Mouse (Mus musculus) hindbrain, embryonic 13.5 days (tissue): ENCODE measurements around the gene 5430419D17Rik. TPM values are rescaled to one million over a fixed set of nuclear protein-coding genes. Genes with fewer than 3 reads are reported as not detected.

Experiments
- ATAC-seq: fragments of 200-750 bp; cut with Nextera tagmentation; 2 replicates; pipeline ENCODE4 v1.8.0; 2017; ENCODE audit warnings: moderate TSS enrichment; ENCODE audit not compliant: low FRiP score
- H3K27ac ChIP-seq: fragments of 300-500 bp; sonication (generic); 2 replicates; pipeline ENCODE4 v1.5.1; 2015; ENCODE audit warnings: inconsistent platforms, mild to moderate bottlenecking, moderate library complexity
- H3K27me3 ChIP-seq: fragments of 300-500 bp; sonication (generic); 2 replicates; pipeline ENCODE4 v1.6.1; 2015; ENCODE audit warnings: mild to moderate bottlenecking, inconsistent platforms
- H3K36me3 ChIP-seq: fragments of 300-500 bp; sonication (generic); 2 replicates; pipeline ENCODE4 v1.6.1; 2015; ENCODE audit warnings: mild to moderate bottlenecking, inconsistent platforms
- H3K4me1 ChIP-seq: fragments of 300-500 bp; sonication (generic); replicated peaks from 2 replicates; pipeline ENCODE4 v1.6.1; 2015; ENCODE audit warnings: inconsistent platforms
- H3K4me2 ChIP-seq: fragments of 300-500 bp; sonication (generic); 2 replicates; pipeline ENCODE4 v1.6.1; 2015; ENCODE audit warnings: inconsistent platforms, mild to moderate bottlenecking, moderate library complexity
- H3K4me3 ChIP-seq: fragments of 300-500 bp; sonication (generic); 2 replicates; pipeline ENCODE4 v1.5.1; 2015; ENCODE audit warnings: mild to moderate bottlenecking, inconsistent platforms
- H3K9ac ChIP-seq: fragments of 300-500 bp; sonication (generic); 2 replicates; pipeline ENCODE4 v1.6.1; 2015; ENCODE audit warnings: mild to moderate bottlenecking, inconsistent platforms
- H3K9me3 ChIP-seq: fragments of 300-500 bp; sonication (generic); 2 replicates; pipeline ENCODE4 v1.6.1; 2016; ENCODE audit warnings: inconsistent platforms
- WGBS: fragments of 180-500 bp; shearing (Covaris S2); methylation state at CpG from one replicate; pipeline ENCODE4 v1.1.7; 2015; 5-methylcytosine and 5-hydroxymethylcytosine counted together
- polyA plus RNA-seq: library from polyadenylated mRNA; unstranded; fragments of >200 nt; fragmentation: Nextera tagmentation; extraction: Ambion mirVana; gene quantifications from 2 replicates; pipeline ENCODE4 v1.2.1, GENCODE M21; 2015

Gene 5430419D17Rik
- polyA plus RNA-seq, 1 experiment from 2014 or later = not detected

GRCm38 (mm10) chr7:131223086-131223485 is 48.9 kb downstream of the 5430419D17Rik start:
- 87% methylated on average over 5 of the region's 5 CpGs for WGBS
- no peak overlapping the region for H3K4me2 ChIP-seq
- no peaks in the 10 kb centered on the region for H3K4me1 ChIP-seq
- H3K27me3 ChIP-seq = no peaks in the 10 kb centered on the region
- H3K9me3 ChIP-seq = no peaks in the 10 kb centered on the region
- no peak overlapping the region for H3K4me3 ChIP-seq
- no peak for ATAC-seq
- H3K27ac ChIP-seq = no peak overlapping the region
- H3K36me3 ChIP-seq = no peaks in the 10 kb centered on the region
- no peak overlapping the region for H3K9ac ChIP-seq

DNA sequence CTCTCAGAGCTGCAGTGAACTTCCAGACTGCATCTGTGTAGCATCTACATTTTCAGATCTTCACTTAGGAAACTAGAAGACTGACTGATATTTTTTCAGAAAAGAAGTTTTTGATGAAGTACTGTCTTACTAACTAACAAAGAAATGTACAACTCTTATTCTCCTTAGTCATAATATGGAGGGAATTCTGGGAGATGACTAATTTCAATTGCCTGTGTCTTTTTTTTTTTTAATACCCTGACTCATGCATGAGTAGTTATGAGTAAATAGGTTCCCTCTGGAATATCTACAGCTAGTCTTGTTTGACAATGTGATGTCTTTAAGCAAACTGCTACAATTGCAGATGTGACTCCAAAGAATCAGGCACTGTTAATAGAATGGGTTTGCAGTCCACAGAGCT is 61.9 kb downstream of the 5430419D17Rik start:
- Histone ChIP-seq H3K27me3 (no peaks in the 10 kb centered on the region), H3K36me3 (no peaks in the 10 kb centered on the region), H3K4me3 (no peak overlapping the region), H3K4me2 (no peak overlapping the region), H3K9ac (no peak overlapping the region), H3K27ac (no peak overlapping the region), H3K4me1 (no peaks in the 10 kb centered on the region), H3K9me3 (no peaks in the 10 kb centered on the region)
- no peak for ATAC-seq

DNA sequence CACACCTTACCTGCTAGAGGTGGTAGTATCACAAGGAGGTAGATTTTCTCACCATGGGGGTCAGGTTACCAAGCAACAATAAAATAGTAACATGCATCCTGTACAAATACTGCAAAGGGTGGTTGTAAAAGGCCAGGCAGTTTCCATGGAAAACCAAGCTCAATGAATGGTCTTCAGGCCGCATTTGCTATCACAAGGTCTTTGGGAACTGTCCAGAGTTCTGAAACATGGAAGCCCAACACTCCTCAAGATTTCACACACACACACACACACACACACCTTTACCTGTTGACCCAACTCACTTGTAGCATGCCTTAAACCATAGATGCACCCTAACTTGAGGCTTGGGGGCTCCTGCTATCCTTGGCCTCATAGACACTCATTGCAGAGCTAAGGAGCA is 70.8 kb downstream of the 5430419D17Rik start:
- no peak overlapping the region for H3K4me3 ChIP-seq
- H3K9me3 ChIP-seq = no peaks in the 10 kb centered on the region
- H3K36me3 ChIP-seq = no peaks in the 10 kb centered on the region
- no peaks in the 10 kb centered on the region for H3K27me3 ChIP-seq
- H3K27ac ChIP-seq = no peak overlapping the region
- 38% methylated on average over 1 of the region's 1 CpGs for WGBS
- no peak for ATAC-seq
- no peak overlapping the region for H3K4me2 ChIP-seq
- H3K9ac ChIP-seq = no peak overlapping the region
- H3K4me1 ChIP-seq = no peaks in the 10 kb centered on the region

DNA sequence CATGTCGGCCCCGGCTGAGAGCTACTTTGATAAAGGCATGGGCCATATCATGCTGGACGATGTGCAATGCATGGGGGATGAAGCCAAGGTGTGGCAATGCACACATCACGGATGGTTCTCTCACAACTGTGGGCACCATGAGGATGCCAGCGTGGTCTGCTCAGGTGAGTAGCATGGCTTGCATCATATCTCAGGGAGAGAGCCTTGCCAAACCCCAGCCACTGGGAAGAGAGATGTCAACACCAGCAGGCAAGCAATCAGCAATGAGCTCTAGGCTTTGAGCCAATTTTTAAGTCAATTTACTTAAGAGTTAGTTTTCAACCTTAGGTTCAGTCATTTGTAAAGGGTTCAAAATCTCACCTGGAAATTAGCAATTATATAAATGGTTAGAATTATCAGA is 82.6 kb downstream of the 5430419D17Rik start:
- no peak overlapping the region for H3K4me2 ChIP-seq
- H3K9me3 ChIP-seq = no peaks in the 10 kb centered on the region
- no peak overlapping the region for H3K9ac ChIP-seq
- H3K27me3 ChIP-seq = no peaks in the 10 kb centered on the region
- no peak for ATAC-seq
- H3K27ac ChIP-seq = no peak overlapping the region
- H3K4me1 ChIP-seq = no peaks in the 10 kb centered on the region
- 94% methylated on average over 5 of the region's 5 CpGs for WGBS
- H3K4me3 ChIP-seq = no peak overlapping the region
- H3K36me3 ChIP-seq = no peaks in the 10 kb centered on the region

DNA sequence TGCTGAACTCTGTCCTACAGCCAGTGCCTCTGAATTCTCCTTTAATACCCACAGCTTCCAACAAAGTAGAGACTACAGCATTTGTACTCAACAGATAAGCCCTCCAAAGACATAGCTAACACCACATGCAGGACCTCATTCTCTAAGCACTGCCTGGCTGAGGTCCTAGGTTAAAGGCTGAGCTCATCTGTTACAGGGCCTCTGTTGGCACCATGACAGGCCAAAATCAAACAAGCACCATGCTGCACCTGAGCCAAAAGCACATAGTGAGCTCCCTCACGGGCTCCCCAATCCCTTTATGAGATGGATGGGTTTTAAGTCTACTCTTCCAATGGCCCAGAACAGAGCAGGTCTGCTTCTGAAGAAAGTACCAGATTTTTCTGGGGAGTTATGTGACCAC is 83.1 kb downstream of the 5430419D17Rik start:
- Histone ChIP-seq H3K9ac (no peak overlapping the region), H3K4me1 (no peaks in the 10 kb centered on the region), H3K27me3 (no peaks in the 10 kb centered on the region), H3K27ac (no peak overlapping the region), H3K4me2 (no peak overlapping the region), H3K4me3 (no peak overlapping the region), H3K36me3 (no peaks in the 10 kb centered on the region), H3K9me3 (no peaks in the 10 kb centered on the region)
- ATAC-seq = no peak
- 83% methylated on average over 1 of the region's 1 CpGs for WGBS

GRCm38 (mm10) chr7:131260946-131261345 is 86.7 kb downstream of the 5430419D17Rik start:
- H3K27me3 ChIP-seq = no peaks in the 10 kb centered on the region
- H3K36me3 ChIP-seq = no peaks in the 10 kb centered on the region
- no peak overlapping the region for H3K4me2 ChIP-seq
- WGBS = 69% methylated on average over 6 of the region's 6 CpGs
- H3K9ac ChIP-seq = no peak overlapping the region
- no peak overlapping the region for H3K27ac ChIP-seq
- no peak overlapping the region for H3K4me3 ChIP-seq
- H3K9me3 ChIP-seq = no peaks in the 10 kb centered on the region
- no peak for ATAC-seq
- no peaks in the 10 kb centered on the region for H3K4me1 ChIP-seq

DNA sequence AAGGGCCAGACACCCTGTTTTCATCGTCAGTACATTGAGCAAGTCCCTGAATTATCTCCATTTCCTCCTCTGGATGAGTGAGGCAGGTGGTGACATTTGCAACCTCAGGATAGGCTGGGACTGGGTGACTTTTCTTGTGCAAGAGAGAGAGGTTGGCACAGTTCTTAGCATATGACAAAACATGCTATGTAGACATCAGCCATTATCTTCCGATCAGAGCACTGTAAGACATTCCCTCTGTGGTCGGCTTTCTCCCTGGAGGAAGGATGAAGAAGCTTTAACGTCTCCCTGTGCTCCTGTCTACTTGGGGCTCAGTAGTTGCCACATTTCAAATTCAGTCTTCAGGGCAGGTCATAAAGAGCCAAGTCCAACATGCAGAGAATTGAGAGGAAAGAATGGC is 90.0 kb downstream of the 5430419D17Rik start:
- Histone ChIP-seq H3K27ac (no peak overlapping the region), H3K4me1 (no peaks in the 10 kb centered on the region), H3K4me3 (no peak overlapping the region), H3K36me3 (no peaks in the 10 kb centered on the region), H3K9ac (no peak overlapping the region), H3K27me3 (no peaks in the 10 kb centered on the region), H3K4me2 (no peak overlapping the region), H3K9me3 (no peaks in the 10 kb centered on the region)
- WGBS = 91% methylated on average over 4 of the region's 4 CpGs
- no peak for ATAC-seq

GRCm38 (mm10) chr7:131265851-131266250 is 91.6 kb downstream of the 5430419D17Rik start:
- no peaks in the 10 kb centered on the region for H3K9me3 ChIP-seq
- no peak for ATAC-seq
- WGBS = 87% methylated on average over 4 of the region's 4 CpGs
- no peak overlapping the region for H3K27ac ChIP-seq
- H3K4me2 ChIP-seq = no peak overlapping the region
- no peaks in the 10 kb centered on the region for H3K4me1 ChIP-seq
- H3K4me3 ChIP-seq = no peak overlapping the region
- no peak overlapping the region for H3K9ac ChIP-seq
- no peaks in the 10 kb centered on the region for H3K27me3 ChIP-seq
- no peaks in the 10 kb centered on the region for H3K36me3 ChIP-seq

- Histone ChIP-seq H3K4me2 (no peak overlapping the region), H3K9ac (no peak overlapping the region), H3K36me3 (no peaks in the 10 kb centered on the region), H3K9me3 (no peaks in the 10 kb centered on the region), H3K4me3 (no peak overlapping the region), H3K4me1 (no peaks in the 10 kb centered on the region), H3K27ac (no peak overlapping the region), H3K27me3 (no peaks in the 10 kb centered on the region)
- WGBS = 79% methylated on average over 8 of the region's 8 CpGs
- ATAC-seq = no peak
These were observed 122.9 kb downstream of the 5430419D17Rik start for GRCm38 (mm10) chr7:131297151-131297550.

- Histone ChIP-seq H3K36me3 (no peaks in the 10 kb centered on the region), H3K9me3 (no peaks in the 10 kb centered on the region), H3K4me1 (no peaks in the 10 kb centered on the region), H3K4me2 (no peak overlapping the region), H3K27ac (no peak overlapping the region), H3K4me3 (no peak overlapping the region), H3K27me3 (no peaks in the 10 kb centered on the region), H3K9ac (no peak overlapping the region)
- WGBS = 78% methylated on average over 8 of the region's 8 CpGs
- no peak for ATAC-seq
These were observed 129.1 kb downstream of the 5430419D17Rik start for GRCm38 (mm10) chr7:131303340-131303739.

DNA sequence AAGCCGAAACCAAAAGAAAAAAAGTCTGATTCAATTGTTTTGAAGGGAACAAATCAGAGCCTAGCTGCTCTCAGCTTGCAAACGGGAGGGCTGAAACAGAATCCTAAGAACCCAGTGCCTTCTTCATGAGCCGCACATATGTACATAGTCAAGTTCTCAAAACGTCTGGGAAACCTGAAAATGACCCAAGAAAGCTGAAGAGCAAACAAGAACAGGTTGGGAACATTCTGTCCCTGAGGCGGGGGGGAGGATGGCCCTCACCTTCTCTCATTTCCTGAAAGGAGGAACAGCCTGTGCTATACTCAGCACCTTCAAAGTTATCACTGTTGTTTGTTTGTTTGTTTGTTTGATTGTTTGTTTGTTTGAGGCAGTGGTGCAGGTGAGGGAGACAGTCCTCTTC is 132.5 kb downstream of the 5430419D17Rik start:
- H3K36me3 ChIP-seq = no peaks in the 10 kb centered on the region
- ATAC-seq = no peak
- no peaks in the 10 kb centered on the region for H3K9me3 ChIP-seq
- no peak overlapping the region for H3K27ac ChIP-seq
- no peak overlapping the region for H3K4me2 ChIP-seq
- no peak overlapping the region for H3K4me3 ChIP-seq
- H3K9ac ChIP-seq = no peak overlapping the region
- H3K4me1 ChIP-seq = no peaks in the 10 kb centered on the region
- 83% methylated on average over 5 of the region's 5 CpGs for WGBS
- H3K27me3 ChIP-seq = no peaks in the 10 kb centered on the region

DNA sequence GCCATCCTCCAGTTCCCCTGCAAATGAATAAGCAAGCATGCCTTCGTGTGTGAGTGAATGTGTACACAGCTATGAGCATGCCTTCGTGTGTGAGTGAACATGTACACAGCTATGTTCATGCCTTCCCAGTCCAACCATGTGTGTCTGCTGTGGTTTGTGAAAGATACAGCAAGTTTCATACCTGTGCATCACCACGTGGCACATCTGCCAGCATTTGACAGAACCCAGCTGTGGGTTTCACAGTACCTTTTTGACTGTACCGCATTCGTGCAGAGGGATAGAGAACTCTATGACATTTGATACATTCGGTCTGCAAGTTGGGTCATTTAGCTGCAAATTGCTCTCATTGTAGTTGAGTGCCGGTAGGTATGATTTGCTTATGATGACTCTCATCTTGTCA is 140.3 kb downstream of the 5430419D17Rik start:
- 86% methylated on average over 7 of the region's 7 CpGs for WGBS
- H3K4me1 ChIP-seq = no peaks in the 10 kb centered on the region
- no peak overlapping the region for H3K9ac ChIP-seq
- H3K4me2 ChIP-seq = no peak overlapping the region
- no peaks in the 10 kb centered on the region for H3K27me3 ChIP-seq
- no peak for ATAC-seq
- H3K4me3 ChIP-seq = no peak overlapping the region
- H3K27ac ChIP-seq = no peak overlapping the region
- H3K36me3 ChIP-seq = no peaks in the 10 kb centered on the region
- H3K9me3 ChIP-seq = no peaks in the 10 kb centered on the region

GRCm38 (mm10) chr7:131317587-131317986 is 143.4 kb downstream of the 5430419D17Rik start:
- Histone ChIP-seq H3K9me3 (no peaks in the 10 kb centered on the region), H3K9ac (no peak overlapping the region), H3K27ac (no peak overlapping the region), H3K4me2 (no peak overlapping the region), H3K4me3 (no peak overlapping the region), H3K27me3 (no peaks in the 10 kb centered on the region), H3K4me1 (no peaks in the 10 kb centered on the region), H3K36me3 (no peaks in the 10 kb centered on the region)
- 78% methylated on average over 12 of the region's 12 CpGs for WGBS
- ATAC-seq = no peak

GRCm38 (mm10) chr7:131318340-131318739 is 144.1 kb downstream of the 5430419D17Rik start:
- ATAC-seq = no peak

More at GRCm38 (mm10) chr7:131318340-131318739, 144.1 kb downstream of the 5430419D17Rik start:
- no peak overlapping the region for H3K27ac ChIP-seq
- H3K4me3 ChIP-seq = no peak overlapping the region
- no peak overlapping the region for H3K4me2 ChIP-seq
- H3K9me3 ChIP-seq = no peaks in the 10 kb centered on the region
- no peaks in the 10 kb centered on the region for H3K4me1 ChIP-seq
- no peaks in the 10 kb centered on the region for H3K36me3 ChIP-seq
- 88% methylated on average over 5 of the region's 7 CpGs for WGBS
- no peaks in the 10 kb centered on the region for H3K27me3 ChIP-seq
- no peak overlapping the region for H3K9ac ChIP-seq
